Mouse (Mus musculus) lung, adult 2 months (tissue): ENCODE data around the gene Cxcr1.

Experiments
- CTCF ChIP-seq: fragments of 200-500 bp; IDR thresholded peaks from 2 replicates; pipeline ENCODE4 v1.5.1; 2011; ENCODE audit warnings: mild to moderate bottlenecking, low read length, control low read depth; ENCODE audit not compliant: insufficient read depth
- POLR2A ChIP-seq: fragments of 200-500 bp; IDR thresholded peaks from 2 replicates; pipeline ENCODE4 v1.6.1; 2011; ENCODE audit warnings: low read depth, mild to moderate bottlenecking, control low read depth, low read length, borderline replicate concordance; ENCODE audit errors: extremely low read depth

DNA sequence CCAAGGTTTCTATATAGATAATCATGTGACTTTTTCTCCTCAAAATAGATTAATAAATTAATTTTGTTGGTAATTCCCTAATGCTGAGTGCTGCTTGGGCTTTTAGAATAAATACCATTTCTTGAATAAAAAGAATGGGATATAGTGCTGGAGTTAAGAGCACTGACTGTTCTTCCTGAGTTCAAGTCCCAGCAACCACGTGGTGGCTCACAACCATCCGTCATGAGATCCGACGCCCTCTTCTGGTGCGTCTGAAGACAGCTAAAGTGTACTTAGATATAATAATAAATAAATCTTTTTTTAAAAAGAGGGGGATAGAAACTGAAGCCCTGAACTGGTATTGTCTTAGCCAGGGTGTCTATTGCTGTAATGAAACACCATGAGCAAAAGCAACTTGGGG, 9.0 kb upstream of the Cxcr1 start:
- TF ChIP-seq POLR2A: no peak
- no peak for TF ChIP-seq CTCF
